Mouse (Mus musculus): Measurements from ENCODE around the gene Mei1. TPM values are rescaled to one million over a fixed set of nuclear protein-coding genes. Genes with fewer than 3 reads are reported as not detected.
"Not testable (repeated sequence)": the region's sequence is repeated elsewhere in the genome, so short reads cannot be mapped to it uniquely, and the experiment has no call there.

The Mei1 gene
- total and polyA plus RNA-seq, 2 experiments from 2014 or later: 0.21 to 0.24 TPM

- Histone ChIP-seq H3K9ac (replicated peaks; ENCODE audit: low read length) (no peak overlapping the region), H3K4me1 (ENCODE audit: insufficient read depth, low read length) (no peaks in the 10 kb centered on the region), H3K4me3 (ENCODE audit: low read length) (no peak overlapping the region), H3K4me2 (ENCODE audit: low read depth, low read length) (no peak overlapping the region), H3K36me3 (ENCODE audit: insufficient read depth, low read length) (no peaks in the 10 kb centered on the region), H3K27me3 (ENCODE audit: insufficient read depth, low read length) (no peaks in the 10 kb centered on the region), H3K27ac (no peak overlapping the region), H3K9me3 (ENCODE audit: low read length) (no peaks in the 10 kb centered on the region)
- no peak for TF ChIP-seq CTCF (IDR thresholded peaks at IDR 0.05; ENCODE audit: low read depth)
- ATAC-seq (no peak), DNase-seq (ENCODE audit: low spot score) (no peak)
- 88% methylated on average over 9 of the region's 9 CpGs for WGBS
Measured at GRCm38 (mm10) chr15:82085606-82086005, 15.8 kb downstream of the Mei1 start.

- Histone ChIP-seq H3K27me3 (ENCODE audit: insufficient read depth, low read length) (no peaks in the 10 kb centered on the region), H3K27ac (no peak overlapping the region), H3K4me1 (ENCODE audit: insufficient read depth, low read length) (no peaks in the 10 kb centered on the region), H3K9me3 (ENCODE audit: low read length) (no peaks in the 10 kb centered on the region), H3K9ac (replicated peaks; ENCODE audit: low read length) (no peak overlapping the region), H3K4me3 (ENCODE audit: low read length) (no peak overlapping the region), H3K4me2 (ENCODE audit: low read depth, low read length) (no peak overlapping the region), H3K36me3 (ENCODE audit: insufficient read depth, low read length) (no peaks in the 10 kb centered on the region)
- no peak for DNase-seq (ENCODE audit: low spot score)
- no peak for ATAC-seq
- no peak for TF ChIP-seq CTCF (IDR thresholded peaks at IDR 0.05; ENCODE audit: low read depth)
- WGBS: 81% methylated on average over 12 of the region's 12 CpGs
Measured at GRCm38 (mm10) chr15:82086131-82086530, 16.3 kb downstream of the Mei1 start.

DNA sequence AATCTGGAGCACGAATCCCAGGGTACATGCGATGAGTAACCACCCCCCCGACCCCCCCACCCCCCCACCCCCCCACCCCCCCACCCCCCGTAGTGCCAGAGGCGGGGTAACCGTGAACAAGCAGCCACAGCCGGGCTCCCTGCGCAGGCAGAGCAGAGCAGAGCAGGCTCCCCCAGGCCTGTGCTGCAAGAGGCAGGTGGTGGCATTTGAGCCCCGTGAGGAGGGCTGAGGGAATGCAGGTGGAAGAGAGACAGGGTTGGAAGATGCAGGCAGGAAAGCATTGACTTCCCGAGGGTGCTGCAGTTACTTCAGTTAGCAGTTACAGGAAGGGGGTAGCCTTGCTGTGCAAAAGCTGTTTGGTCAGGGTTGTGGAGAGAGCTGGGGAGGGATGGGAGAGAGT is 17.5 kb downstream of the Mei1 start:
- DNase-seq (ENCODE audit: low spot score) (peak; percentile 20), ATAC-seq (no peak)

DNA sequence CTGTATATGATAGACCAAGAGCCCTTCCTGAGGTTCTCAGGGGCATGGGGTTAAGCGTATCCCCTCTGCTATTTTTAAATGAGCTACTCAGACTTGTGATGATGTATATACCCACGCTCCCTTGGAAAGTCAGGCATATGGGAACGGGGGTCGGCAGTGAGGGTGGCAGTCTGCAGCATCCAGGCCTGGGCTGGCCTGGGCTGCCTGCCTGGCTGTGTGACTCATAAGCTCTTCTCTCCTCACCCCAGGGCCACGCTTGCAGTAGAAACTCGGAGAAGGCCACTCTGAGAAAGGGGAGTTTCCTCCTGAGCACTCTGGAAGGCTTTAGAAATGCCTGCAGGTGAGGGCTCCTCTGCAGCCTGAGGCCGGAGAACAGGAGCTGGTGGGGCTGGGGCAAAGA is 21.3 kb downstream of the Mei1 start:
- Histone ChIP-seq H3K4me3 (ENCODE audit: low read length) (no peak overlapping the region), H3K9me3 (ENCODE audit: low read length) (no peaks in the 10 kb centered on the region), H3K27me3 (ENCODE audit: insufficient read depth, low read length) (no peaks in the 10 kb centered on the region), H3K4me2 (ENCODE audit: low read depth, low read length) (no peak overlapping the region), H3K27ac (no peak overlapping the region), H3K4me1 (ENCODE audit: insufficient read depth, low read length) (no peaks in the 10 kb centered on the region), H3K36me3 (ENCODE audit: insufficient read depth, low read length) (no peaks in the 10 kb centered on the region), H3K9ac (replicated peaks; ENCODE audit: low read length) (no peak overlapping the region)
- DNase-seq (ENCODE audit: low spot score) (no peak), ATAC-seq (no peak)
- WGBS: 80% methylated on average over 7 of the region's 7 CpGs
- TF ChIP-seq CTCF (IDR thresholded peaks at IDR 0.05; ENCODE audit: low read depth): no peak

More for the DNA sequence above, 17.5 kb downstream of the Mei1 start:
- Histone ChIP-seq H3K4me3 (ENCODE audit: low read length) (no peak overlapping the region), H3K36me3 (ENCODE audit: insufficient read depth, low read length) (no peaks in the 10 kb centered on the region), H3K9me3 (ENCODE audit: low read length) (no peaks in the 10 kb centered on the region), H3K4me1 (ENCODE audit: insufficient read depth, low read length) (no peaks in the 10 kb centered on the region), H3K4me2 (ENCODE audit: low read depth, low read length) (no peak overlapping the region), H3K9ac (replicated peaks; ENCODE audit: low read length) (no peak overlapping the region), H3K27ac (no peak overlapping the region), H3K27me3 (ENCODE audit: insufficient read depth, low read length) (no peaks in the 10 kb centered on the region)
- peak; percentile 42 for TF ChIP-seq CTCF (IDR thresholded peaks at IDR 0.05; ENCODE audit: low read depth)
- 10% methylated on average over 10 of the region's 10 CpGs for WGBS

- no peaks in the 10 kb centered on the region for H3K36me3 ChIP-seq (ENCODE audit: insufficient read depth, low read length)
- WGBS: 20% methylated on average over 8 of the region's 8 CpGs
- no peaks in the 10 kb centered on the region for H3K4me1 ChIP-seq (ENCODE audit: insufficient read depth, low read length)
- no peaks in the 10 kb centered on the region for H3K27me3 ChIP-seq (ENCODE audit: insufficient read depth, low read length)
- no peaks in the 10 kb centered on the region for H3K9me3 ChIP-seq (ENCODE audit: low read length)
- DNase-seq (ENCODE audit: low spot score) (peak; percentile 63), ATAC-seq (no peak)
- H3K4me2 ChIP-seq (ENCODE audit: low read depth, low read length): no peak overlapping the region
- peak; percentile 73 for TF ChIP-seq CTCF (IDR thresholded peaks at IDR 0.05; ENCODE audit: low read depth)
- H3K4me3 ChIP-seq (ENCODE audit: low read length): no peak overlapping the region
- H3K27ac ChIP-seq: no peak overlapping the region
- H3K9ac ChIP-seq (replicated peaks; ENCODE audit: low read length): no peak overlapping the region
Measured at GRCm38 (mm10) chr15:82106953-82107555, 37.3 kb downstream of the Mei1 start.

DNA sequence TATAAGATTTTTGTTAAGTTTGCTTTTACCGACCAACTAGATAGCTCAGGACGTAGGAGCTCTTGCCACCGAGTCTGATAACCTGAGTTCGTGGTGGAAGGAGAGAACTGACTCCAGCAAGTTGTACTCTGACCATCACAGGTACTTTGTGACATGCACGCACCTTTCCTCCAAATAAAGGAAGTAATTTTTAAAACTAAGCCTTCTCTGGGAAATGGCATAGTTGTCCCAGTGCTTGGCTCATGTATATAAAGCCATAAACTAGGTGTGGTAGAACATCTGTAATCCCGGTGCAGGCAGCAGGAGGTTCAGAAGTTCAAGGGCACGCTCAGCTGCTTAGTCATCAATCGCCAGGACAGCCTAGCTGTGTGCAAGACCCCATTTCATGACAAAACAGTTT is 50.7 kb downstream of the Mei1 start:
- Histone ChIP-seq H3K4me2 (ENCODE audit: low read depth, low read length) (no peak overlapping the region), H3K36me3 (ENCODE audit: insufficient read depth, low read length) (no peaks in the 10 kb centered on the region), H3K9me3 (ENCODE audit: low read length) (no peaks in the 10 kb centered on the region), H3K4me3 (ENCODE audit: low read length) (no peak overlapping the region), H3K27me3 (ENCODE audit: insufficient read depth, low read length) (no peaks in the 10 kb centered on the region), H3K9ac (replicated peaks; ENCODE audit: low read length) (no peak overlapping the region), H3K27ac (no peak overlapping the region), H3K4me1 (ENCODE audit: insufficient read depth, low read length) (no peaks in the 10 kb centered on the region)
- TF ChIP-seq CTCF (IDR thresholded peaks at IDR 0.05; ENCODE audit: low read depth): no peak
- 87% methylated on average over 8 of the region's 8 CpGs for WGBS
- DNase-seq (ENCODE audit: low spot score) (no peak), ATAC-seq (no peak)

DNA sequence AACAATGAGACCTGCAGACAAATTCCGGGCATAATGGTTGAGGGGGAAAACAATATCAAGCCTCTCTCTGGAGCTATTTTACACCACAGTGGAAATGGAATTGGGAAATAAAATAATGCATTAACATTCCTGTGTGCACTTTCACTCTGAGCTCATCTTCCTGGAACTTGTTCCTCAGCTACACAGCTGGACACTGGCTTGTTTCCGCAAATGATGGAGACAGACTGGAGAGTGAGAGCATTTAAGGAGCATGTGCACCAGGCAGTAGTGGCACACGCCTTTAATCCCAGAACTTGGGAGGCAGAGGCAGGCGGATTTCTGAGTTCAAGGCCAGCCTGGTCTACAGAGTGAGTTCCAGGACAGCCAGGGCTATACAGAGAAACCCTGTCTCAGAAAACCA is 56.9 kb downstream of the Mei1 start:
- H3K4me2 ChIP-seq (ENCODE audit: low read depth, low read length): peak overlapping the region; percentile 84
- not testable (repeated sequence) for H3K4me3 ChIP-seq (ENCODE audit: low read length); H3K27ac ChIP-seq; H3K4me1 ChIP-seq (ENCODE audit: insufficient read depth, low read length); H3K36me3 ChIP-seq (ENCODE audit: insufficient read depth, low read length); H3K9ac ChIP-seq (replicated peaks; ENCODE audit: low read length); H3K9me3 ChIP-seq (ENCODE audit: low read length); H3K27me3 ChIP-seq (ENCODE audit: insufficient read depth, low read length); ATAC-seq; DNase-seq (ENCODE audit: low spot score)
- 67% methylated on average over 4 of the region's 4 CpGs for WGBS

All from hindbrain, postnatal 0 days (tissue).